Mouse (Mus musculus): Measurements from ENCODE around the gene Cnn1. TPM values are rescaled to one million over a fixed set of nuclear protein-coding genes. Genes with fewer than 3 reads are reported as not detected.

Gene Cnn1
- total and polyA plus RNA-seq, 3 experiments = 0.06 to 0.19 TPM; not detected in 1

- TF ChIP-seq ZMIZ1 (IDR thresholded peaks at IDR 0.05; ENCODE audit: low read depth, low read length) (no peak), TCF12 (IDR thresholded peaks at IDR 0.05; ENCODE audit: low read depth, low read length) (0 out of 2 replicates have a peak, but pooled peaks have one; percentile 6), CHD1 (IDR thresholded peaks at IDR 0.05; ENCODE audit: low read depth, low read length) (no peak), ZC3H11A (IDR thresholded peaks at IDR 0.05; ENCODE audit: low read depth, low read length) (no peak), ZKSCAN1 (IDR thresholded peaks at IDR 0.05; ENCODE audit: low read depth, low read length) (no peak), BHLHE40 (IDR thresholded peaks at IDR 0.05; ENCODE audit: borderline replicate concordance, low read depth, low read length) (peak; percentile 23; the same call in 1 of the 2 replicates), HCFC1 (IDR thresholded peaks at IDR 0.05; ENCODE audit: low read depth, low read length) (no peak), EP300 (IDR thresholded peaks at IDR 0.05; ENCODE audit: low read depth in 1 of 2, low read length in 2 of 2) (0 out of 4 replicates have a peak, but pooled peaks of 1 of the 2 experiments have one; percentile 32)
These were observed 14.4 kb upstream of the Cnn1 start (continued) for GRCm38 (mm10) chr9:22084667-22085021.

- Histone ChIP-seq H3K9me3 (replicated peaks; ENCODE audit: insufficient read depth, low read length) (no peaks in the 10 kb centered on the region), H3K9ac (ENCODE audit: control insufficient read depth, low read depth, low read length, poor library complexity, severe bottlenecking) (peak within 1 kb of the TSS; percentile 73), H3K27me3 (ENCODE audit: control insufficient read depth in 1 of 2, insufficient read depth in 2 of 2, low read length in 2 of 2) (no peaks in the 10 kb centered on the region), H3K36me3 (ENCODE audit: control insufficient read depth in 1 of 2, insufficient read depth in 2 of 2, low read length in 2 of 2) (peaks cover 0 to 9% of the 10 kb centered on the region in 2 experiments; a peak in 2 of 4 replicates), H3K27ac (ENCODE audit: control insufficient read depth, low read depth, low read length) (peak within 1 kb of the TSS; percentile 17), H3K4me1 (ENCODE audit: control insufficient read depth in 1 of 2, insufficient read depth in 2 of 2, low read length in 2 of 2) (peaks cover 6 to 11% of the 10 kb centered on the region in 2 experiments), H3K79me2 (ENCODE audit: control insufficient read depth, insufficient read depth, low read length, poor library complexity) (peaks cover 10% of the 10 kb centered on the region), H3K4me3 (ENCODE audit: control insufficient read depth in 1 of 2, insufficient read depth in 1 of 2, low read depth in 2 of 2, low read length in 2 of 2) (peak within 1 kb of the TSS; percentile 73 to 79)
- peak; percentile 100 for DNase-seq (ENCODE audit: low read depth, low spot score)
- TF ChIP-seq ZMIZ1 (IDR thresholded peaks at IDR 0.05; ENCODE audit: low read depth, low read length) = peak; percentile 93; the same call in 1 of the 2 replicates
- peak; percentile 100 for TF ChIP-seq MXI1 (IDR thresholded peaks at IDR 0.05; ENCODE audit: low read depth, low read length)
- peak; percentile 88 for TF ChIP-seq USF1 (IDR thresholded peaks at IDR 0.05; ENCODE audit: low read depth, low read length)
- peak; percentile 36; the same call in 1 of the 2 replicates for TF ChIP-seq NRF1 (IDR thresholded peaks at IDR 0.05; ENCODE audit: insufficient read depth, low read depth, low read length, poor library complexity, severe bottlenecking)
- TF ChIP-seq CHD2 (IDR thresholded peaks at IDR 0.05; ENCODE audit: low read length) = peak; percentile 64; the same call in 1 of the 2 replicates
- 0 out of 2 replicates have a peak, but pooled peaks have one; percentile 5 for TF ChIP-seq ZNF384 (IDR thresholded peaks at IDR 0.05; ENCODE audit: low read depth, low read length)
- TF ChIP-seq MYB (IDR thresholded peaks at IDR 0.05; ENCODE audit: low read depth, low read length) = no peak
- TF ChIP-seq BHLHE40 (IDR thresholded peaks at IDR 0.05; ENCODE audit: borderline replicate concordance, low read depth, low read length) = peak; percentile 64; the same call in 1 of the 2 replicates
- TF ChIP-seq CTCF (IDR thresholded peaks at IDR 0.05 in 2 of 3, conservative IDR thresholded peaks at IDR 0.05 in 1 of 3; ENCODE audit: control insufficient read depth in 1 of 3, insufficient read depth in 1 of 3, low read depth in 2 of 3, low read length in 3 of 3, poor library complexity in 1 of 3, severe bottlenecking in 1 of 3) = 0 out of 6 replicates have a peak, but pooled peaks of 1 of the 3 experiments have one; percentile 11
- TF ChIP-seq POLR2A (IDR thresholded peaks at IDR 0.05; ENCODE audit: control insufficient read depth in 1 of 2, insufficient read depth in 1 of 2, low read depth in 1 of 2, low read length in 2 of 2, poor library complexity in 1 of 2) = peak; percentile 98 to 99
- peak; percentile 97 for TF ChIP-seq MYC (IDR thresholded peaks at IDR 0.05; ENCODE audit: low read depth, low read length)
- peak; percentile 94 for TF ChIP-seq POLR2AphosphoS2 (IDR thresholded peaks at IDR 0.05; ENCODE audit: low read length)
- peak; percentile 62 for TF ChIP-seq TCF12 (IDR thresholded peaks at IDR 0.05; ENCODE audit: low read depth, low read length)
- peak; percentile 98 for TF ChIP-seq NELFE (IDR thresholded peaks at IDR 0.05; ENCODE audit: low read depth, low read length)
- peak; percentile 90 for TF ChIP-seq TBP (IDR thresholded peaks at IDR 0.05; ENCODE audit: low read depth, low read length)
- no peak for TF ChIP-seq GABPA (IDR thresholded peaks at IDR 0.05; ENCODE audit: low read depth, low read length)
- TF ChIP-seq MAZ (IDR thresholded peaks at IDR 0.05; ENCODE audit: low read depth, low read length) = peak; percentile 58; the same call in 1 of the 2 replicates
- peak; percentile 100 for TF ChIP-seq SIN3A (IDR thresholded peaks at IDR 0.05; ENCODE audit: low read length)
- TF ChIP-seq ETS1 (IDR thresholded peaks at IDR 0.05; ENCODE audit: low read depth, low read length) = no peak; the same call in 1 of the 2 replicates
- TF ChIP-seq MAX (IDR thresholded peaks at IDR 0.05; ENCODE audit: low read length) = peak; percentile 97
- TF ChIP-seq ZKSCAN1 (IDR thresholded peaks at IDR 0.05; ENCODE audit: low read depth, low read length) = no peak
- peak; percentile 87 for TF ChIP-seq HCFC1 (IDR thresholded peaks at IDR 0.05; ENCODE audit: low read depth, low read length)
- no peak for TF ChIP-seq USF2 (IDR thresholded peaks at IDR 0.05; ENCODE audit: borderline replicate concordance in 1 of 2, insufficient read depth in 1 of 2, low read depth in 1 of 2, low read length in 2 of 2)
- TF ChIP-seq ELF1 (IDR thresholded peaks at IDR 0.05; ENCODE audit: low read depth, low read length) = peak; percentile 95
- 0 out of 2 replicates have a peak, but pooled peaks have one; percentile 75 for TF ChIP-seq UBTF (IDR thresholded peaks at IDR 0.05; ENCODE audit: borderline replicate concordance, insufficient read depth, low read depth, low read length)
- TF ChIP-seq MEF2A (IDR thresholded peaks at IDR 0.05; ENCODE audit: extremely low read depth, insufficient replicate concordance, low read depth, low read length, poor library complexity, severe bottlenecking) = no peak
These were observed 13.8 kb upstream of the Cnn1 start, which contains the start of gene Ecsit for GRCm38 (mm10) chr9:22085022-22085834. Gene Ecsit, minus strand, starts transcription at chr9:22085438.
